Mouse (Mus musculus): Measurements from ENCODE around the gene Phf11d.
"Not testable (repeated sequence)": the region's sequence is repeated elsewhere in the genome, so short reads cannot be mapped to it uniquely, and the experiment has no call there.

Gene Phf11d

DNA sequence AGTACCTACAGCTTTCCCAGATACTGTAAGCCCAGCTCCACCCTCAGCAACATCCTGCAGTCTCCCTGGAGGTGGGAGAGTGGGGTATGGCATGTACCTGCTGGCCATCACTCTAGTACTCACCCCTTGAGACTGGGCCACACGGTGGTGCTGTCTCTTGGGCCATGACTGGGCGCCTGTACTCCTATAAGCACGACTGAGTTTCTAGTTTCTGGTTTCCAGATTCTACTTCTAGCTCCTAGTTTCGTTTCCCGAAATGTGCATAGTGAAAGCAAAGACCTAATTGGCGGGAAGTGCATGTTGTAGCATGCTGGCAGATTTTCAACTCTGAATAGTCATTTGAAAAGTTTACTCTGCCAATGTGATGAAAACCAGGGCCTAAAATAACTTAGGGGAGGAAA lies at the start of gene Phf11d:
Phf11d (minus strand) TSS at position 227 of the 401 bp plus-strand sequence.
- peak; percentile 29 for DNase-seq (ENCODE audit: low spot score)

DNA sequence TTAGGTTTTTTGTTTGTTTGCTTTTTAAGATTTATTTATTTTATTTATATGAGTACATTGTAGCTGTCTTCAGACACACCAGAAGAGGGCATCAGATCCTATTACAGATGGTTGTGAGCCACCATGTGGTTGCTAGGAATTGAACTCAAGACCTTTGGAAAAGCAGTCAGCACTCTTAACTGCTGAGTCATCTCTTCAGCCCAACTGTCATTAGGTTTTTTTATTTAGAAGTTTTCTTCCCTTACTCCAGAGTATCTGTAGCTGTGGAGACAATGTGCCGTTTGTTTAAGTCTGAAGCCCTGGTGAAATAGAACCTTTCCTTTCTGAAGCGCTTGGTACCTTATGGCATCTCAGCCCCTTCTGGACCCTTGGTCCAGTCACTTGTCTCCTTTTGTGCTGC lies 49.7 kb upstream of the Phf11d start:
- not testable (repeated sequence) for DNase-seq (ENCODE audit: low spot score)

DNA sequence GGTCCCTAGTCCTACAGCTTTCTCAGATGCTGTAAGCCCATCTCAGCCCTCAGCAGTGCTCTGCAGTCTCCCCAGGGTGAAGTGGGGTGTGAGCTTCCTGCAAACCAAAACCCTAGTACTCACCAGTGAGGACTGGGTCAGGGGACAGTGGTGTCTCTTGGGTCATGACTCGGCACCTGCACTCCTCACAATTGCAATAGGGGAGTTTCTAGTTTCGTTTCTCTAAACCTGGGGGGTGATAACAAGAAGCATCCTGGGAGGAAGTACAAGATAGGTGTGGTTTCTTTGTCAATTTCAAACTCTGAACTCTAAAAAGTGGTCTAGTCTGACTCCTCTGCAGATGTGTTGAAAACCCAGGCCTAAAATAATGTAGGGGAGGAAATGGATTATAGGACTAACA lies 31.7 kb upstream of the Phf11d start:
- DNase-seq (ENCODE audit: low spot score), result no peak

DNA sequence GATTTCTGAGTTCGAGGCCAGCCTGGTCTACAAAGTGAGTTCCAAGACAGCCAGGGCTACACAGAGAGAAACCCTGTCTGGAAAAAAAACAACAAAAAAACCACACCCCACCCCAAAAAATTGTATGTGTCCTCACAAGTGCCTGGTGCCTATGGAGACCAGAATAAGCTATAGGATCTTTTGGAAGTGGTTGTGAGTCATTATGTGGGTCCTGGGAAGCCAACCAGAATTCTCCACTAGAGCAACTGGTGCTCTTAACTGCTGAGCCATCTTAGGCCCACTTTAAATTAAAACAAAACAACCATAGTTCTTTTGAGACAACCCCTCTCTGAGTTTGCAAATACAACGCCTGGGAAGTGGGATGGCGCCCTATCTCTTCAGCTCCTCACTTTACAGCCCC lies 30.0 kb upstream of the Phf11d start, which contains the start of gene Phf11c:
Phf11c (minus strand) TSS at position 101 of the 400 bp plus-strand sequence.
- no peak for DNase-seq (ENCODE audit: low spot score)

DNA sequence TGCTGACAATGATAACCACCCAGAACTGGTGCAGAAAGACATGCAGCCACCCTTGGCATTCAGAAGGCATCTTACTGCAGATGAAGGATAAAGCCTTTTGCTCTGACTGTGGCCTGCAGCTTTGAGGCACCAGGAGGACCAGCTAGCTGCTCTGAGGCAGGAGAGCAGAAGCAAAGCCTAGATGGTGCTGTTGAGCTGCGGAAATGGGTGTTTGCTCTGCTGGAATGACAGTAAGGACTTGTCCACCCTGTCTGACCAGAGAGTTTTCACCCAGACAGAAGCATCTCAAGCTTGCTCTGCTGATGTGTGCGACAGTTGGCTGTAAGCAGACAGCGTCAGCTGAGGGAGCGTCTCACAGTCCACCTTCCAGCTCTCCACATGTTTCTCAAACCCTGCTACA lies 24.9 kb upstream of the Phf11d start:
- peak; percentile 8 for DNase-seq (ENCODE audit: low spot score)

DNA sequence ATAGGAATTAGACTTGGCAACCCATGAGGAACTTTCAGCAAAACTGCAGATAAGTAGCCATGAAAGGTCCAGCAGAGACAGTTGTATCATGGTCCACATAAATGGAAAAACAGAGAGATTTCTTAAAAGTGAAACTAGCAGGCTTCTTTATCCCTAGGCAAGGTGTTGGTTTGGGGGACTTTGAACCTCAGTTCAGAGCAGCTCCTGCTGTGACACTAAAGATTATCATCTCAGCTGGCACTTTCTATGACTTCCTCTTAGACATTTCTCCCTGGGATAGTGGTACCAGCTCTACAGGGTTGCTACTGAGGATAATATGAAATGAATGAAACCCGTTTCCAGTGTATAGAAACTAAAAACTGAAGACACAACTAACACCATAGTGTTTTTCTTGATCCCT lies 24.3 kb upstream of the Phf11d start:
- DNase-seq (ENCODE audit: low spot score), result no peak

DNA sequence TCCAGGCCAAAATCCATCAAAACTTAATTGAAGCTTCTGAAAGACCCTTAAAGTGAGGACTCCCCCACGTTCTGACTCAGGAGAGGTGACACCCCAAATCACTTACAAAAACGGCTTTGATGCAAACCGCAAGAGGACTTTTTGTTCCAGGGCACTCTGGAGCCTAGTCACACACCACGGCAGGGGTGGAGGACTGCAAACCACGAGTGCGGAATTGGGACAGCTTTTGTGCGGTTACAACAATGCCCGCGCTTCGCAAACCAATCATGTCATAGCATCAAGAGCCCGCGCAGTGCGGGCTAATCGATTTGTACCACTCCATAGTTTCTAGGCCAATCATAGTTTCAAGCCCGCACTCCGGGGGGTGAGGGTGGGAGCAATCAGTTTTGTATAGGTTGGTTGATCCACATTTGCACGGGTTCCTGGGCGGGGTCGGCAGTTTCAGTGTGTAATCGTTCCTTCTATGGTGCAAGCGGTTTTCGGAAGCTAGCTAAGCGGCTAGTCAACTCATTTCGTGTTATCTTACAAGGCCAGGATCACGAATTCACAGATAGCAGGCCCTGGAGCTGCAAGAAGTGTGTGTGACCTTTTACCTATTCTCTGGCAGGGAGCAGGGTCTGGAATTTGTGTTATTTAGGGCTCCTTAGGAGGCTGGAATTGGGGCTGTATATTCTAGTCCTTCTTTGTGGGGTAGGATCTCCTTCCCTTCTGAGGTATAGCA lies 5.2 kb upstream of the Phf11d start:
- DNase-seq (ENCODE audit: low spot score), result no peak

DNA sequence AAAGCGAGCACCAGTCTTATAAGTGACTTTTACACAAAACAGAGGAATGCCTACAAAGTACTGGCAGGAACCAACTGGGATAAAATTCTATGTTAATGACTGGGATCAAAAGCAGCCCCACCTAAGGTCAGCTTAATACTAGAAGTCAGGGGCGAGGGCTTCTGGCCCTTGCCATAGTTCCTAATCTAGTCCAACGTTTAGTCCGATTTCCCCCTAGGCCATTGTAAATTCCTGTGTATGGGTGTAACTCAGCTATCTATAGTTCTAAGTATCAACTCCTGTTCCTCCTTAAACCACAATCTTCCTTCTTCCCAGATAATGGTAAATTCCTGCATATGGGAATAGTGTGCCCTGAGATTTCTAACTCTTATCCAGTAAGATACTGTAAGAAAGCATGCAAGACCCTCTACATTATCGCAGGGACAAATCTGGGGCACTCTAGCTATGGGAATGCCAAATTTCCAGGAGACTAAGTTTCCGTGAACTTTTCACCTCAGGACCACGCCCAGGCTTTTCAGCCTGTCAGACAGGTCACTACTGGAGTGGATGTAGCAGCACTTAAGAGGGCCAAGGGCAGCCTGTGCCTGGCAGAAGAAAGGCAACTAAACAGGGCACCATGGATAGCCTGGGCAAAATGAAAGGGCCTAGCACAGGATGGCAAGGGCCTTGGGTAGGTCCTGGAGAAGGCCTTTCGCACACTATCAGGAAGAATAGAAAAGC lies 1.3 kb upstream of the Phf11d start:
- DNase-seq (ENCODE audit: low spot score), result no peak

DNA sequence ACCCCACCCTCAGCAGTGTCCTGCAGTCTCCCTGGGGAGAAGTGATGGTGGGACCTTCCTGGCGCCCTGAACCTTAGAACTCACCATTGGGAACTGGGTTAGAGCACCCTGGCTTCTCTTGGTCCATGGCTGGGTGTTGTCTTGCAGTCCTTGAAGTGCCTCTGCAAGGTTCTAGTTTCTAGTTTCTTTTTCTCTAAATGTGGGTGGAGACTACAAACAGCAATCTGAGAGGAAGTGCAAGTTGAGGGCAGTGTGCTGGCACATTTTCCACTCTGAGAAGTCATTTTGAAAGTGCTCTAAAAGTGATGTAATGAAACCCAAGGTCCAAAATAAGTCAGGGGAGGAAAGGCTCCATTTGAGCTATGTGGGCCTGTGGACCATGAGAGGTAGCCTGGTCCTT lies 24.1 kb downstream of the Phf11d start, which contains the start of gene Phf11b:
Phf11b (minus strand) TSS at position 163 of the 400 bp plus-strand sequence.
- not testable (repeated sequence) for DNase-seq (ENCODE audit: low spot score)

DNA sequence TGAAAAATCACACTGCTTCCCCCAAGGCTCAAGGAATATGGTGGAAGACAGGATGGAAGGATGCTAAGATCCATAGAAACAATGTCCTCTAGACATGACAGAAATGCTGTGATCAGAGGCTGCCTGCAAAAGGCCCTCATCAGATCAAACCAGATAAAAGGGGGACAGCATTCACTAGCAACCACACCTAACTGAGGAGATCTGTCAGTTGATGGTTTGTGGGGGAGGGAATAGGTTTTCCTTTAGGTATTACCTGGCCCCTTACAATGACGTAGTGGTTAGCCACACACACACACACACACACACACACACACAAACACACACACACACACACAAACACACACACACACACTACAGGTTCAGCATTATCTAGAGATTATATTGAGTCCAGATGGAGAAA lies 25.7 kb downstream of the Phf11d start:
- DNase-seq (ENCODE audit: low spot score), result no peak

DNA sequence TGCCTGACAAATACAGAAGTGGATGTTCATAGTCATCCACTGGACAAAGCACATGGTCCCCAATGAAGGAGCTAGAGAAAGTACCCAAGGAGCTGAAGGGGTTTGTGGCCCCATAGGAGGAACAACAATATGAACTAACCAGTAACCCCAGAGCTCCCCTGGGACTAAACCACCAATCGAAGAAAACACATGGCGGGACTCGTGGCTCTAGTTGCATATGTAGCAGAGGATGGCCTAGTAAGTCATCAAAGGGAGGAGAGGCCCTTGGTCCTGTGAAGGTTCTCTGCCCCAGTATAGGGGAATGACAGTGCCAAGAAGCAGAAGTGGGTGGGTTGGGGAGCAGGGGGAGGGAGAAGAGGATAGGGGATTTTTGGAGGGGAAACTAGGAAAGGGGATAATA lies 29.2 kb downstream of the Phf11d start:
- DNase-seq (ENCODE audit: low spot score), result not testable (repeated sequence)

DNA sequence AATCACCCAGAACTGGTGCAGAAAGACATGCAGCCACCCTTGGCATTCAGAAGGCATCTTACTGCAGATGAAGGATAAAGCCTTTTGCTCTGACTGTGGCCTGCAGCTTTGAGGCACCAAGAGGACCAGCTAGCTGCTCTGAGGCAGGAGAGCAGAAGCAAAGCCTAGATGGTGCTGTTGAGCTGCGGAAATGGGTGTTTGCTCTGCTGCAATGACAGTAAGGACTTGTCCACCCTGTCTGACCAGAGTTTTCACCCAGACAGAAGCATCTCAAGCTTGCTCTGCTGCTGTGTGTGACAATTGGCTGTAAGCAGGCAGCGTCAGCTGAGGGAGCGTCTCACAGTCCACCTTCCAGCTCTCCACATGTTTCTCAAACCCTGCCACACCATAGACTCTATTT lies 34.8 kb downstream of the Phf11d start:
- peak; percentile 33 for DNase-seq (ENCODE audit: low spot score)

DNA sequence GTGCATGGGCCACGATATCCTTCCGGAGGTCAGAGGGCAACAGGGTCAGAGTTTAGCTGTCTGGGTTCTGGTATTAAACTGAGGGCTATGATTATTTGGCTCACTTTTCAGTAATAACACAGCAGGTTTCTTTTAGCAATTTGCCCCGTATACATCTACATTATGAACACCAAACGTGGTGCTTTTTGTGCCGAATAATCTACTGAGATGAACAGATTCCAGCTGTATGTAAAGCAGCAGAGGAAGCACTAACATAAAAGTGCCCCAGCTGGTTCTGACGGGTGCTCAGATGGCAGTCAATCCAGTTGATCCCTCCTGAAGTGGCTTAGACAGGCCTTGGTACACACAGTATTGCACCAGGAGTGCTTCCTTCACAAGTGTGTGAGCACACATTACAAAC lies 45.3 kb downstream of the Phf11d start:
- DNase-seq (ENCODE audit: low spot score), result not testable (repeated sequence)

DNA sequence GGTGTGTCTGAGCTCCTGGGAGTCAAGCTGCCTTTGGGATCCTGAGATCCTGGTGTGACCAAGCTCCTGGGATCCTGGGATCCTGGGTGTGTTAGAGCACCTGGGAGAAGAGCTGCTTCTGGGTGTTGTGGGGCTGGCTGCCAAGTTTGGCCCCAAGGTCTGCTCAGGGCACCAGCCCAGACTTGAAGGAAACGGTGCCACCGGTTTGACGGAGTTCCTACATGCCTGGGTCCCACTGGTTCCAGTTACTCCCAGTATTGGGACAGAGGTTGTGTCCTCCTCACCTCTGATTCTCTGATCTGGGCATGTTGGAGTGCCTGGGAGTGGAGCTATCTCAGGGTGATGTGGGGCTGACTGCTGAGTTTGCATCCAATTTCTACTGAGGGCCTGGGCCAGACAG lies 46.2 kb downstream of the Phf11d start:
- peak; percentile 19 for DNase-seq (ENCODE audit: low spot score)
